Mouse (Mus musculus) brain, embryonic 14.5 days (tissue): ENCODE data around the gene Pfn3. TPM values are rescaled to one million over a fixed set of nuclear protein-coding genes. Genes with fewer than 3 reads are reported as not detected.
A peak's percentile ranks its signal among the peaks of the same experiment; 100 is the strongest.
"Not testable (repeated sequence)": the region's sequence is repeated elsewhere in the genome, so short reads cannot be mapped to it uniquely, and the experiment has no call there.

Experiments used
- DNase-seq: peaks from one replicate; pipeline ENCODE4 v3.0.0-alpha.2; 2011; ENCODE audit warnings: low read depth
- CTCF ChIP-seq: fragments of 200-500 bp; IDR thresholded peaks from 2 replicates; pipeline ENCODE4 v1.5.1; 2012; ENCODE audit warnings: inconsistent platforms, mild to moderate bottlenecking, moderate library complexity, borderline replicate concordance; ENCODE audit not compliant: insufficient read depth, insufficient read length; ENCODE audit errors: extremely low read depth
- POLR2A ChIP-seq: fragments of 200-500 bp; IDR thresholded peaks from 2 replicates; pipeline ENCODE4 v1.6.1; 2012; ENCODE audit warnings: mild to moderate bottlenecking, inconsistent platforms, borderline replicate concordance; ENCODE audit not compliant: poor library complexity, insufficient read depth, insufficient read length, severe bottlenecking; ENCODE audit errors: extremely low read depth
- polyA plus RNA-seq: library from polyadenylated mRNA; depleted of rRNA; stranded (reverse); fragments of >200 nt; gene quantifications from 2 replicates; pipeline ENCODE4 v1.2.3, GENCODE M21; 2012

The Pfn3 gene
- polyA plus RNA-seq, 1 experiment, result 0.51 TPM

DNA sequence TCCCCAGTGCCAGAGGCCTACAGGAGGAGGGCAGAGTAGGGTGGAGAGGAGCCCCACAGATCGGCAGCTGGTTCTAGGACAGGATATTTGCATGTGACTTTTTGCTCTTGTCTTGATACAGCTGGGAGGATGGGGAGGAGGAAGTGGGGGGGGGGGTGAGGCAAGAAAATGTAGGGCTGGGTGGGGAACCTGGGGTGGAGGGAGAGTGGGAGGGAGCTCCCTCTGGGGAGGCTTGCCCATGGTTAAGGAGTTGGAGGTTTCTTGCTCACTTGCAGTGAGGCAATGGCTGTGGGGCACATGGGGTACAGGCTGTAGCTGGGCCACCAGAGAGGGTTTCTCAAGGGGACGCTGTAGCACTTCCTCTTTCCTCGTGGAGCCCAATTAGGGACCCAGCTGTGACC lies 32.5 kb upstream of the Pfn3 start:
- DNase-seq, result no peak
- TF ChIP-seq CTCF (no peak), POLR2A (no peak)

DNA sequence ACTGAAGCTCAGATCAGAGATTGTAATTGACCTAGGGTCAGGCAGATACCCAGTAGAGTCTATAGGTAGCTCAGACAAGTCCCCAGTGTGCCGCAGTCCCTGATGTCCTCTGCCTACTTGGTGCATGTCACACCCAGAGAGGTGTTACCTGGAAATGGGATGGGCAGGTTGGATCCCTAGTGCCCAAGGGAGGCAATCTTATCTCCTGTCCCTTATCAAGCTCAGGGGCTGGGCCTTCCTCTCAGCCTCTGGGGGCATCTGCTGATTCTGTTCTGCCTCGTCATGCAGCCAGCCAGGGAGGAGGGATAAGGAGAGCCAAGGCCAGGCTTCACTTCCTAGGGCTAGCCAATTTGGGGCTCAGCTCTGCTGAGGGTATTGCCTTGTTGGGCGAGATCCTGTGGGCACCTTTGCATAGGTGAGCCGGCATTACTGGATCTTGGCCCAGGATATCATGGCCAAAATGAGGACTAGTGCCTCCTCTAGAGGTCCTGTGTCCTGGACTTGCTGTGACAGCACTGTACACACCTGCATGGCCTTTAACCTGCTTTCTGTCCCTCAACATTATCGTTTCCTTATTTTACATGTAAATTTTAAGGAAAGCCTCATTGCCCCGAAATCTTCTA lies 31.6 kb upstream of the Pfn3 start:
- TF ChIP-seq CTCF (no peak), POLR2A (no peak)

DNA sequence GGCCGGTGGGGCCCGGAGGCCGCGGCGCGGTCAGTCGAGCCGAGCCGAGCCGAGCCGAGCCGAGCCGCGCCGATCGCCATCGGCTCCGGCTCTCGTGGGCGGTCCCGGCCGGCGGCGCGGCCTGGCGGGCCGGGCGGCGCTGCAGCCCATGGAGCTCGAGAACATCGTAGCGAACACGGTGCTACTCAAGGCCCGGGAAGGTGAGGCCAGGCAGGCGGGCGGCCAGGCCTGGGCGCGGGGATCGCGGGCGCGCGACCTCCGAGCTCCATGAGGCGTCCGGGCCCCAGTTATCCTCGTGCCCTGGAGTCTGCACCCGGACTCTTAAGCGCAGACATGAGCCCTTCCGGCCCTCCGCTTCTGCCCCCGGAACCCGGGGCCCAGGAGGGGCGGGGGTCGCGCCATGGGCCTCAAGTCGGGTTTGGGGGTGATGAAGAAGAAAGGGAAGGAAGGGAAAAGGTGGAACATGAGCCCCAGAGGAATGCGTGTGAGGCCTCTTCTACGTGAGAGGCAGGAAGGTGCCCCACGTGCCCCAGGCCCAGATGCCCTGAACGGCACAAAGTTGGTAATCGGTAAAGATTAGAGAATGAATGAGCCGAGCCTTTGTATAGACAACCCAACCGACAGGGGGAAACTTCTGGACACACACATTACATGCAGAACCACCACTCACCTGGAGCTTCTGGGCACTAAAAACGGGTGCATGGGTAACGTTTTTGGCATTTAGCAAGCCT lies 30.5 kb upstream of the Pfn3 start:
- no peak for DNase-seq
- TF ChIP-seq POLR2A (0 out of 2 replicates have a peak, but pooled peaks have one; percentile 19), CTCF (no peak)

More for the DNA sequence above, 31.6 kb upstream of the Pfn3 start:
- DNase-seq, result no peak

DNA sequence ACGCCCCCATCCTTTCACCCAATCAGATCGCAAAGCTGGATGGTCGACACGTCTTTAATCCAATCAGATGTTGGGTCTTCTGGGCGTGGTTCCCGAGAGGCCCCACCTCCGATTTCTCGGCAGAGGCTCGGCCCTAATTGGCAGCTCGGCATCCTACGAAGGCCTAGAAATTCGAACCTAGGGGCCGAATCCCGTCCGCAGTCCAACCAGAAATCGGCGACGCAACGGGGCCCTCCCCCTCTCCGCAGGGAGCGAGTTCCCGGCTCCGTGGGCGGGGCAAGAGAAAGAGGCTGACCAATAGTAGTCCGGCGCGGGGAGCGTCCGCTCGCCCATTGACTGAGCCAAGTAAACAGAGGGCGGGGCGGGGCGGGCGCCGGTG lies 29.9 kb upstream of the Pfn3 start, which contains the start of gene Grk6:
Grk6 (plus strand) TSS at position 136 of the 379 bp plus-strand sequence.
- TF ChIP-seq CTCF (no peak), POLR2A (no peak)
- peak; percentile 100 for DNase-seq

DNA sequence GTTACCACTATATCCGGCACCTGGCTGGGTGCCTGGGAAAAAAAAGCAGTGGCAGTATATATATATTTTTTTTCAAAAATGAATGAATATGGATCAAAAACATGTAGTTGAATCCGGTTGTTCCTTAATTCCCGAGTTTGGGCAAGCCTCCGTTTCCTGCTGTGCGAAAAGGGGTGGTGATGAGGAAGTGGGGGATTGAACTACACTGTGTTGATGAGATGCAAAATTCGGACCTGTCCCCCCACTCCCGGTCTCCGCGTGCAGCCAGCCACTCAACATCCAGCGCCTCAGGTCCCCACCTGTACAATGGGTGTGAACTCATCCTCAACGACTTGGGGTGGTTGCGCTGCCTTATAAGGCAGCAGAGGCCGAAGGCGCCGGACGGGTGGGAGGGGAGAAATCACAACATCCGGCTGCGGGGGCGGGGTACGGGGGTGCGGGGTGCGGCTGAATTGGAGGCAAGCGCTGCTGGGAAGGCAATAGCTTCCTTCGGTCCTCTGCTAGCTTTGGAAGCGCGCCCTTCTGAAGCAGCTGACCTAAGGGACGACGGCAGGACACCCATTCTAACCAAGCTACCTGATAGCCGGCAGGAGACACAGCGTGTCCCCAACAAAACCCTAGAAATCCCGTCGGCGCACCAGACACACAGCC lies 29.4 kb upstream of the Pfn3 start:
- no peak for DNase-seq

DNA sequence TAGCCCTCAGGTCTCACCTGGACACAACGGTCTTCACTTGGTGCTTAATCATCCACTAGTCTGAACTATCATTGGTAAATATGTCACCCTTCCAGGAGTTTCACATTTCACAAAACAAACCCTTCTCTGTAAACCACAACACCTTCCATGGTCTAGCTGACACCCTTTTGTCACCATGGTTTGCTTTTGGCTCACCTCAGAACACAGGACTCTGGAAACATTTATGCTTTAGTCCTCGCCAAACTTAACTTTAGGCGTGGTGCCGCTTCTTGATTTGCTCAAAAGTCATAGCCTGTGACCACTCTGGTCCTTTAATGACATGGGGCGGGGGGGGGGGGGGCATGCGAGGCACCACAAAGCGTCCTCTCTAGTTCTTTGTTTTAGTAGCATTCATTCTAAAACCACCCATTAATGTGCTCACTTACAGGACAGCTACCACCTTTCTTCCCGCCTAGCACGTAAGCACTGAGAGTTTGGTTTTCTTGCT lies 28.8 kb upstream of the Pfn3 start:
- TF ChIP-seq POLR2A (no peak), CTCF (no peak)
- no peak for DNase-seq

More for the DNA sequence above, 29.4 kb upstream of the Pfn3 start:
- no peak for TF ChIP-seq CTCF
- TF ChIP-seq POLR2A, result peak; percentile 47; the same call in 1 of the 2 replicates

DNA sequence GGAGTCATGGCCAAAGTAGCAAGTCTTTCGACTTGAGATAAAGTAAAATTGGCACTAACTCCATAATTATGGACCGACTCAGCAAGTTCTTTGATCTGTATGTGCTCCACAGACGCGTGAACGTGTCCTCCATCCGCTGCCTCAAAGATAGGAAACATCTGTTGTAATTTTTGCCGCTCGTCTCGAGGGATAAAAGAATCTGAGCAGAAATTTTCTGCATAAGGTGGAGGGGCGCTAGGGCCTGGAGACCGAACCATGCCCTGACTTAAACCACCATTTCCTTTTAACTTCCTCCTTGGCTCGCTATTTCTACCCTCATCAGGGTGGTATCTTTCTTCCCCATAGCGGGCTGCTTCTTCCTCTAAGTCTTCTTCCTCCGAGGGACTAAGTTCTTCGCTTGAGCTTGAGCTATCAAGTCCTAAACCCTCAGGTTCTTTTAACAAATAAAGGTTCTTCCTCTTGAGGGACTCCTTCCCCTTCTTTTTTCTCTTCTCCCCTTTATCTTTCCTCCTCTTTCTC lies 22.1 kb upstream of the Pfn3 start:
- not testable (repeated sequence) for DNase-seq

DNA sequence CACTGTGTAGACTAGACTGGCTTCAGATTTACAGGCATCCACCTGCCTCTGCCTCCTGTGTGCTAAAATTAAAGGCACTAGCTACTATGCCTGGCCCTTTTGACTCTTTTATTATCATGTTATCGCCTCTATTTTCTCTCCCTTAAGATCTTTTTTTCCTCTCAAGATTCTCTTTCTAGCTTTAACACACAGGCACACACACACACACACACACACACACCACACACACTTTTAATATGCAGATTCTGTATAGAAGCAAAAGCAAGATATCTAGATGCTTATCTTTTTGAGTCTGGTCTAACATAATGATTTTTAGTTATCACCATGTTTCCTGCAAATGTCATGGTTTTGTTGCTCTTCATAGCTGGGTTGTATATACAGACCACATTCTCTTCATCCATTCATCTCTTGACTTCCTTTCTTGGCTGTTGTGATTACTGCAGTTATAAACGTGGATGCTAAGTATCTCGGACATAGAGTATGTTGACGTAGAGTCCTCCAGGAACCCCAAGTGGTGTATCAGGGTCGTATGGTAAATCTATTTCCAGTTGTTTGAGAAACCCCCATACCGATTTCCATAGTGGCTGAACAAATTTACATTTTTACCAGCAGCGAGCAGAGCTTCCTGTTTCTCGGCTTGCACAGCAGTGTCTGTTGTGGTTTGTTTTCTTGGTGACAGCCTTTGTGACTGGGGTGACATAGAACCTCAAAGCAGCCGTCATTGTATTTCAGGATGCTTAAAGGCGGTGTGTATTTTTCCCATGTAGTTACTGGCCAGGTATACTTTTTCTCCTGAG lies 17.1 kb upstream of the Pfn3 start:
- no peak for TF ChIP-seq CTCF
- no peak for TF ChIP-seq POLR2A
- no peak for DNase-seq

DNA sequence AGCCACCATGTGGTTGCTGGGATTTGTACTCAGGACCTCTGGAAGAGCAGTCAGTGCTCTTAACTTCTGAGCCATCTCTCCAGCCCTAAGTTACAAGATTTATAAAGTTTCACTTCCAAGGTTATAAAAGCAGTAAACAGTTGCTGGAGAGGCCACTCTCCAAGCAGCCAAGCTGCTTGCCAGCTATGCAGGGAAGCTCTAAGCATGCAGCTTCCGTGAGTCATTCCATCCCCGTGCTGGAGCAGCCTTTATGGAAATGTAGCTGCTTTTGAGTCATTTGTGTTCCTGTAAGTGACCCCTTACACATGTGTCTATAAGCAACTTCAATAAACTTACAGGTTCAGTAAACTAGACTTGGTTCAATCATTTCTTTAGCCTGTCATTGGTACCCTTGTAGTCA lies 15.5 kb upstream of the Pfn3 start:
- DNase-seq, result no peak
- no peak for TF ChIP-seq CTCF
- no peak for TF ChIP-seq POLR2A

DNA sequence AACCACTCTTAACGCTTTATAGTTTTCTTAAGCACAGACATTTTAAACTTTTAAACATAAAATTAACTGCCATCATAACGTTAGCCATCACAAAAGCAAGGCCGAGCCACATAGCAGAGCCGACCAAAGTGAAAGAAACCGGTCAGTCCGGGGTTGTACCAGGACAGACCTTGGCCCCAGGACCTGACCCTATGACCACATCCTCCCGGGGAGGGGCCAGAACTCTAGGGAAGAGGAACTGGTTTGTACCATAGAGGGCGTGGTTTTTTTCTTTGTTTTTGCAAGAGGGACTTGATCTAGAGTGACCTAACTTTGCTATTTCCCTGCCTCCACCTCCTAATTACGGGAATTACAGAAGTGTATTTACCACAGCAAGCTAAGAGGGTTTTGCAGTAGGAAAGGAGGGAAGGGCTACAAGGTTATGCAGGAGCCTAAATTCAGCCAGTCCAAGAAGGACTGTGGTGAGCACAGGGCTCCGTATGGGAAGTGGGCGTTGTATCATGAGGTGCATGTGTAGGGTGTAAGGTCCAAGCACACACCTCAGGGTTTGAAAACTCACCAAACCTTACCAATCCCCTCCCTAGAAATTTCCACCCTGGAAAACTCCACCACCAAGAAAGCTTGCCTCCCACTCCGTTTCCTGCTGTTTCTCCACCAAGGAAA lies 14.3 kb upstream of the Pfn3 start:
- no peak for DNase-seq
- TF ChIP-seq POLR2A (no peak), CTCF (no peak)
